Mouse (Mus musculus): Measurements from ENCODE around the gene Bcl2. TPM values are rescaled to one million over a fixed set of nuclear protein-coding genes. Genes with fewer than 3 reads are reported as not detected.

Bcl2 gene
- total and polyA plus RNA-seq, 3 experiments = 30.9 to 87.0 (median 38.8) TPM

GRCm38 (mm10) chr1:106647336-106647735 lies 66.7 kb downstream of the Bcl2 start:
- no peak for TF ChIP-seq BHLHE40 (IDR thresholded peaks at IDR 0.05; ENCODE audit: borderline replicate concordance, low read depth, low read length)
- no peak for TF ChIP-seq JUND (IDR thresholded peaks at IDR 0.05; ENCODE audit: low read depth, low read length)
- no peaks in the 10 kb centered on the region for H3K27me3 ChIP-seq (ENCODE audit: control insufficient read depth in 1 of 2, insufficient read depth in 2 of 2, low read length in 2 of 2)
- H3K9ac ChIP-seq (ENCODE audit: control insufficient read depth, low read depth, low read length, poor library complexity, severe bottlenecking) = no peak overlapping the region
- H3K4me1 ChIP-seq (ENCODE audit: control insufficient read depth in 1 of 2, insufficient read depth in 2 of 2, low read length in 2 of 2) = peaks cover 4 to 13% of the 10 kb centered on the region in 2 experiments
- no peak overlapping the region for H3K27ac ChIP-seq (ENCODE audit: control insufficient read depth, low read depth, low read length)
- no peak for DNase-seq (ENCODE audit: low read depth, low spot score)
- H3K4me3 ChIP-seq (ENCODE audit: control insufficient read depth in 1 of 2, insufficient read depth in 1 of 2, low read depth in 2 of 2, low read length in 2 of 2) = no peak overlapping the region
- peaks cover 0 to 13% of the 10 kb centered on the region in 2 experiments; a peak in 2 of 4 replicates for H3K36me3 ChIP-seq (ENCODE audit: control insufficient read depth in 1 of 2, insufficient read depth in 2 of 2, low read length in 2 of 2)
- peaks cover 25% of the 10 kb centered on the region; the same call in 1 of the 2 replicates for H3K79me2 ChIP-seq (ENCODE audit: control insufficient read depth, insufficient read depth, low read length, poor library complexity)
- H3K9me3 ChIP-seq (replicated peaks; ENCODE audit: insufficient read depth, low read length) = no peaks in the 10 kb centered on the region

DNA sequence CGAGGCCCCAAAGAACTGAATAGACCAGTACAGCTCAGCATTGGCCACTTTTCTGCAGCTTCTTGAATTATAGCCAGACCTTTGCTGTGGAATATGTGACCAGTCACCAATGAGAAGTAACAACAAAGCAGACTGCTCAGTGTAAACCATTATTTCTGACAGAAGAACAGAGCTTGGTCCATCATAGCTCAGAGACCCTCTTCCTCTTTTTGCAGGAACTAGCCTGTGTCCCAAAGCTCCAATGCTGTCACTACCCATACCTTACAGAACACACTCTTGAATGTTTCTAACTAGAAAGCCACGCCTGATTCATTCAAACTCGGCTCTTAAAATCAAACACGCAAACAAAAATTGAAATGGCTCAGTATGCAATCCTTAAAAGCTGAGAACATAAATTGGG lies 69.5 kb downstream of the Bcl2 start:
- no peak for DNase-seq (ENCODE audit: low read depth, low spot score)
- no peak overlapping the region for H3K4me3 ChIP-seq (ENCODE audit: control insufficient read depth in 1 of 2, insufficient read depth in 1 of 2, low read depth in 2 of 2, low read length in 2 of 2)
- H3K9ac ChIP-seq (ENCODE audit: control insufficient read depth, low read depth, low read length, poor library complexity, severe bottlenecking) = no peak overlapping the region
- H3K4me1 ChIP-seq (ENCODE audit: control insufficient read depth in 1 of 2, insufficient read depth in 2 of 2, low read length in 2 of 2) = no peaks in the 10 kb centered on the region
- H3K27me3 ChIP-seq (ENCODE audit: control insufficient read depth in 1 of 2, insufficient read depth in 2 of 2, low read length in 2 of 2) = no peaks in the 10 kb centered on the region
- TF ChIP-seq GATA1 (IDR thresholded peaks at IDR 0.05; ENCODE audit: low read depth, low read length) = no peak
- TF ChIP-seq CHD2 (IDR thresholded peaks at IDR 0.05; ENCODE audit: low read length) = no peak
- TF ChIP-seq NRF1 (IDR thresholded peaks at IDR 0.05; ENCODE audit: insufficient read depth, low read depth, low read length, poor library complexity, severe bottlenecking) = no peak
- no peak for TF ChIP-seq POLR2A (IDR thresholded peaks at IDR 0.05; ENCODE audit: control insufficient read depth in 1 of 2, insufficient read depth in 1 of 2, low read depth in 1 of 2, low read length in 2 of 2, poor library complexity in 1 of 2)
- TF ChIP-seq MAX (IDR thresholded peaks at IDR 0.05; ENCODE audit: low read length) = no peak
- TF ChIP-seq TBP (IDR thresholded peaks at IDR 0.05; ENCODE audit: low read depth, low read length) = no peak
- TF ChIP-seq MYC (IDR thresholded peaks at IDR 0.05; ENCODE audit: low read depth, low read length) = no peak
- no peak for TF ChIP-seq ZC3H11A (IDR thresholded peaks at IDR 0.05; ENCODE audit: low read depth, low read length)
- no peak for TF ChIP-seq MEF2A (IDR thresholded peaks at IDR 0.05; ENCODE audit: extremely low read depth, insufficient replicate concordance, low read depth, low read length, poor library complexity, severe bottlenecking)
- no peak for TF ChIP-seq POLR2AphosphoS2 (IDR thresholded peaks at IDR 0.05; ENCODE audit: low read length)
- no peak for TF ChIP-seq HCFC1 (IDR thresholded peaks at IDR 0.05; ENCODE audit: low read depth, low read length)
- TF ChIP-seq KAT2A (conservative IDR thresholded peaks at IDR 0.05; ENCODE audit: low read depth, low read length) = no peak
- TF ChIP-seq NELFE (IDR thresholded peaks at IDR 0.05; ENCODE audit: low read depth, low read length) = no peak
- TF ChIP-seq RAD21 (IDR thresholded peaks at IDR 0.05; ENCODE audit: low read depth, low read length) = no peak
- no peak for TF ChIP-seq SIN3A (IDR thresholded peaks at IDR 0.05; ENCODE audit: low read length)
- no peaks in the 10 kb centered on the region for H3K36me3 ChIP-seq (ENCODE audit: control insufficient read depth in 1 of 2, insufficient read depth in 2 of 2, low read length in 2 of 2)
- no peak overlapping the region for H3K27ac ChIP-seq (ENCODE audit: control insufficient read depth, low read depth, low read length)
- peaks cover 13% of the 10 kb centered on the region; the same call in 1 of the 2 replicates for H3K79me2 ChIP-seq (ENCODE audit: control insufficient read depth, insufficient read depth, low read length, poor library complexity)
- H3K9me3 ChIP-seq (replicated peaks; ENCODE audit: insufficient read depth, low read length) = no peaks in the 10 kb centered on the region
